Mouse (Mus musculus) hindbrain, embryonic 10.5 days (tissue): ENCODE measurements around the gene Psmb1. TPM values are rescaled to one million over a fixed set of nuclear protein-coding genes. Genes with fewer than 3 reads are reported as not detected.
A peak's percentile ranks its signal among the peaks of the same experiment; 100 is the strongest.
"Not testable (repeated sequence)": the region's sequence is repeated elsewhere in the genome, so short reads cannot be mapped to it uniquely, and the experiment has no call there.

ENCODE experiments used
- DNase-seq: peaks from one replicate; pipeline ENCODE4 v3.0.0-alpha.2; 2017; ENCODE audit warnings: low spot score
- H3K27ac ChIP-seq: fragments of 300-500 bp; sonication (generic); 2 replicates; pipeline ENCODE4 v1.5.1; 2016; ENCODE audit warnings: mild to moderate bottlenecking, moderate library complexity
- H3K27me3 ChIP-seq: fragments of 300-500 bp; sonication (generic); 2 replicates; pipeline ENCODE4 v1.6.1; 2016; ENCODE audit warnings: mild to moderate bottlenecking; ENCODE audit not compliant: poor library complexity, insufficient read depth, severe bottlenecking
- H3K36me3 ChIP-seq: fragments of 300-500 bp; sonication (generic); 2 replicates; pipeline ENCODE4 v1.6.1; 2016; ENCODE audit warnings: mild to moderate bottlenecking, moderate library complexity
- H3K4me1 ChIP-seq: fragments of 300-500 bp; sonication (generic); replicated peaks from 2 replicates; pipeline ENCODE4 v1.6.1; 2016; ENCODE audit warnings: mild to moderate bottlenecking
- H3K4me3 ChIP-seq: fragments of 300-500 bp; sonication (generic); 2 replicates; pipeline ENCODE4 v1.5.1; 2016; ENCODE audit warnings: mild to moderate bottlenecking, moderate library complexity
- H3K9me3 ChIP-seq: fragments of 300-500 bp; sonication (generic); 2 replicates; pipeline ENCODE4 v1.6.1; 2016; ENCODE audit warnings: mild to moderate bottlenecking, moderate library complexity
- WGBS: fragments of 180-500 bp; shearing (Covaris S2); methylation state at CpG from one replicate; pipeline ENCODE4 v1.1.7; 2016; 5-methylcytosine and 5-hydroxymethylcytosine counted together
- polyA plus RNA-seq: library from polyadenylated mRNA; unstranded; fragments of >200 nt; fragmentation: Nextera tagmentation; extraction: Ambion mirVana; gene quantifications from 2 replicates; pipeline ENCODE4 v1.2.1, GENCODE M21; 2016

Gene Psmb1
- 291 TPM in 2 replicates for polyA plus RNA-seq

DNA sequence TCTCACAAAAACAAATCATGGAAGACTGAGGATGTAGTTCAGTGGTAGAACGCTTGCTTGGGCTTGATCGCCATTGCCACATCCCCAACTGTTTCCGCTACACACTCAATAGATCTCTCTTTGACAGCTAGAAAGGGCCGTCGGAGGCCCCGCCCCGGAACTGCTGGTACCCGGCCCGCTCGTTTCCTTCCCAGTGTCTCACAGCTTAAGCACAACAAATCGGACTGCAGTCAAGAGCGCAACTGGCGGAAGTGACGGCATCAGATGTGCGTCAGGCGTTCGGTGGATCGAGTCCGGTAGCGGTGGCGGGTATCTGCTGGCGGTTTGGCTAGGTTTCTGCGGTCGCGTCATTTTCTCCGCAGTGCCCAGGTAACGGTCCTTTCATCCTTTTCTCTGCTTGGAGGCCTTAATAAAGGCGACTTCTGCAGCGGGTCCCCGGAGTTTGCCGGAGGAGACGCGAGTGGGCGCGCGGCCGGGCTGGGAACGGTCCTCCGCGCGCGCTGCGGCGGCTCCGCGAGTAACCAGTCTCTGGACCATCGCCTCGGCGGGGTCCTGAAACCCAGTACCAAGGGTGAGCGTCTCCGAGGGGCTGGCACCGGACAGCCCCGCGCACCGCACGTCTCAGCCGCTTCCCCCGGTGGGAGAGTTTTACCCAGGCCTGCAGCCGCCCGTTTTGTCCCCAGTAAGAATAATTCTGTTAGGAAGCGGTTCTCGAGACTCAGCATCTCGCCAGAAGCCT is at the start of gene Psmb1, which contains the start of gene Tbp:
Gene Psmb1, minus strand, starts transcription at position 96 of the 739 bp plus-strand sequence.
Gene Tbp, plus strand, starts transcription at position 233 of the 739 bp plus-strand sequence.
- Histone ChIP-seq H3K36me3 (peaks cover 39% of the 10 kb centered on the region), H3K9me3 (no peaks in the 10 kb centered on the region), H3K4me3 (peak within 1 kb of the TSS; percentile 99), H3K27me3 (no peaks in the 10 kb centered on the region), H3K4me1 (peaks cover 38% of the 10 kb centered on the region), H3K27ac (peak within 1 kb of the TSS; percentile 95)
- DNase-seq = peak; percentile 98
- WGBS = under 1% methylated on average over 63 of the region's 63 CpGs

GRCm38 (mm10) chr17:15546440-15546839 is 46.9 kb upstream of the Psmb1 start:
- Histone ChIP-seq H3K4me1 (no peaks in the 10 kb centered on the region), H3K36me3 (0 out of 2 replicates have a peak, but pooled peaks cover 4% of the 10 kb centered on the region), H3K4me3 (no peak overlapping the region), H3K27ac (no peak overlapping the region), H3K9me3 (peaks cover 12% of the 10 kb centered on the region; the same call in 1 of the 2 replicates), H3K27me3 (0 out of 2 replicates have a peak, but pooled peaks cover 5% of the 10 kb centered on the region)
- no peak for DNase-seq
- 83% methylated on average over 4 of the region's 4 CpGs for WGBS

- H3K27ac ChIP-seq, H3K4me1 ChIP-seq, H3K36me3 ChIP-seq, H3K4me3 ChIP-seq, DNase-seq, H3K27me3 ChIP-seq: not testable (repeated sequence)
- peaks cover 12% of the 10 kb centered on the region; the same call in 1 of the 2 replicates for H3K9me3 ChIP-seq
- 62% methylated on average over 4 of the region's 4 CpGs for WGBS
Observed at GRCm38 (mm10) chr17:15543868-15544267, 44.3 kb upstream of the Psmb1 start.

GRCm38 (mm10) chr17:15540309-15540708 is 40.8 kb upstream of the Psmb1 start:
- Histone ChIP-seq H3K36me3 (0 out of 2 replicates have a peak, but pooled peaks cover 4% of the 10 kb centered on the region), H3K4me1 (0 out of 2 replicates have a peak, but pooled peaks cover 3% of the 10 kb centered on the region), H3K9me3 (peaks cover 12% of the 10 kb centered on the region; the same call in 1 of the 2 replicates), H3K27ac (no peak overlapping the region), H3K27me3 (peaks cover 27% of the 10 kb centered on the region), H3K4me3 (no peak overlapping the region)
- DNase-seq = no peak
- WGBS = 70% methylated on average over 4 of the region's 4 CpGs

- DNase-seq = peak; percentile 65
- Histone ChIP-seq H3K27ac (peak overlapping the region; percentile 75), H3K4me3 (peak overlapping the region; percentile 62), H3K36me3 (no peaks in the 10 kb centered on the region), H3K9me3 (no peaks in the 10 kb centered on the region), H3K27me3 (peaks cover 35% of the 10 kb centered on the region), H3K4me1 (0 out of 2 replicates have a peak, but pooled peaks cover 3% of the 10 kb centered on the region)
- WGBS = under 1% methylated on average over 33 of the region's 33 CpGs
Observed at GRCm38 (mm10) chr17:15536457-15536904, 36.9 kb upstream of the Psmb1 start.

DNA sequence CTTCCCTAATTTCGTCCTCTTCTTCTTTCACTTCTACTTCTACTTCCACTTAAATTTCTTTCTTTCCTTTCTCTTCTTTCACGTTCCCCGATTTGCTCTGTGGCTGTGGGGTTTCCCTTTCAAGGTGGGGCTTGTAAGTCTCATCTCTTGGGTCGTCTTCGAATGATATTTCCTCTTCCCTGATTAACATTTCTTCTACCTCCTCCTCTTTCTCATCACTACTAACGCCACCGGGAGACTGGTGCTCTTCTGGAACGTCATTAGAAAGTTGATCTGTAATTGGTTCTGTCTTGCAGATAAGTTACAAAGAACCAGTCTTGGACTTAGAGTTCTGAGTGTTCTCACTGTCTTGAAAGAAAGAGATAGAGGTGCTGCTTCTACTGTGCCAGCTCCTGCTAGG is 36.4 kb upstream of the Psmb1 start:
- H3K27me3 ChIP-seq = peaks cover 35% of the 10 kb centered on the region
- no peak overlapping the region for H3K27ac ChIP-seq
- peak overlapping the region; percentile 62 for H3K4me3 ChIP-seq
- H3K36me3 ChIP-seq = no peaks in the 10 kb centered on the region
- no peaks in the 10 kb centered on the region for H3K9me3 ChIP-seq
- no peak for DNase-seq
- H3K4me1 ChIP-seq = 0 out of 2 replicates have a peak, but pooled peaks cover 3% of the 10 kb centered on the region
- 18% methylated on average over 8 of the region's 8 CpGs for WGBS

DNA sequence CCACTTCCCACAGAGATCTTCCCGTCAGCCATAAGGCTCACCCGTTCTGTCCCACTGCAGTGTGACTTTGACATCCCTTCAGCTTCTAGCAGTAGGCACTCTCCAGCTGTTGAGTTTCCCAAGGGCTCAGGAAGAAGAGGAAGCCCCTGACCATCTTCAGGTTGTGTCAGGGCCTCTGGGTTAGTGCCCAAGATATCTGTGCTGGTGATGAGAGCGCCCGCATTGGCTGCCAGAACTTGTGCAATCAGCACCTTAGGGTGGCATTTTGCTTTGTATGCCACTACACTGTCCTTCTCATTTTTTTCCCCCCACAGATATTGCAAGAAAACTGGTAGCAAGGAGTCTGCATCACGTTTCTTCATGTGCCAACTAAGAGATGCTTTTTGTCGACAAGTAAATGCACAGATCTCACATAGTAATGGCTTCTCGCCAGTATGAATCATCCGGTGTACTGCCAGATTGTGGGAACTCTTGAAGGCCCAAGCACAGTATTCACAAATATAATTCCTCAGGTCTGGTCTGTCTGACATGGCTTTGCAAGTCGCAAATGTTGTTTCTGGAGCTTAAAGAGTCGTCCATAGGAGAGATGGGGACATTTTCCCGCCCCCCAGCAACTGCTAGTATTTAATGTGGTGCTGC is 35.7 kb upstream of the Psmb1 start:
- Histone ChIP-seq H3K4me3 (no peak overlapping the region), H3K36me3 (no peaks in the 10 kb centered on the region), H3K27ac (no peak overlapping the region), H3K9me3 (no peaks in the 10 kb centered on the region), H3K27me3 (peaks cover 35% of the 10 kb centered on the region), H3K4me1 (0 out of 2 replicates have a peak, but pooled peaks cover 3% of the 10 kb centered on the region)
- no peak for DNase-seq
- 67% methylated on average over 11 of the region's 11 CpGs for WGBS

GRCm38 (mm10) chr17:15530141-15530540 is 30.6 kb upstream of the Psmb1 start:
- no peaks in the 10 kb centered on the region for H3K9me3 ChIP-seq
- peak; percentile 25 for DNase-seq
- H3K4me3 ChIP-seq = no peak overlapping the region
- H3K36me3 ChIP-seq = peaks cover 7% of the 10 kb centered on the region
- 4% methylated on average over 5 of the region's 5 CpGs for WGBS
- H3K4me1 ChIP-seq = peaks cover 20% of the 10 kb centered on the region
- no peak overlapping the region for H3K27ac ChIP-seq
- peaks cover 7% of the 10 kb centered on the region for H3K27me3 ChIP-seq

GRCm38 (mm10) chr17:15528887-15529286 is 29.3 kb upstream of the Psmb1 start:
- Histone ChIP-seq H3K9me3 (no peaks in the 10 kb centered on the region), H3K36me3 (peaks cover 19% of the 10 kb centered on the region), H3K27ac (no peak overlapping the region), H3K27me3 (no peaks in the 10 kb centered on the region), H3K4me3 (no peak overlapping the region), H3K4me1 (peaks cover 20% of the 10 kb centered on the region)
- 87% methylated on average over 2 of the region's 2 CpGs for WGBS
- no peak for DNase-seq

- no peak for DNase-seq
- Histone ChIP-seq H3K4me1 (peaks cover 20% of the 10 kb centered on the region), H3K9me3 (no peaks in the 10 kb centered on the region), H3K27me3 (no peaks in the 10 kb centered on the region), H3K36me3 (peaks cover 29% of the 10 kb centered on the region), H3K4me3 (peak overlapping the region; percentile 84), H3K27ac (peak overlapping the region; percentile 89)
- WGBS = 64% methylated on average over 3 of the region's 3 CpGs
Observed at GRCm38 (mm10) chr17:15527811-15528136, 28.2 kb upstream of the Psmb1 start.

GRCm38 (mm10) chr17:15526986-15527810 is 27.6 kb upstream of the Psmb1 start, which contains the start of gene Pdcd2:
TSS of gene Pdcd2 (minus strand) at chr17:15527301.
- H3K4me1 ChIP-seq = peaks cover 20% of the 10 kb centered on the region
- no peaks in the 10 kb centered on the region for H3K9me3 ChIP-seq
- peak within 1 kb of the TSS; percentile 89 for H3K27ac ChIP-seq
- H3K27me3 ChIP-seq = no peaks in the 10 kb centered on the region
- WGBS = 2% methylated on average over 55 of the region's 55 CpGs
- peak within 1 kb of the TSS; percentile 84 for H3K4me3 ChIP-seq
- DNase-seq = peak; percentile 98
- peaks cover 35% of the 10 kb centered on the region for H3K36me3 ChIP-seq

DNA sequence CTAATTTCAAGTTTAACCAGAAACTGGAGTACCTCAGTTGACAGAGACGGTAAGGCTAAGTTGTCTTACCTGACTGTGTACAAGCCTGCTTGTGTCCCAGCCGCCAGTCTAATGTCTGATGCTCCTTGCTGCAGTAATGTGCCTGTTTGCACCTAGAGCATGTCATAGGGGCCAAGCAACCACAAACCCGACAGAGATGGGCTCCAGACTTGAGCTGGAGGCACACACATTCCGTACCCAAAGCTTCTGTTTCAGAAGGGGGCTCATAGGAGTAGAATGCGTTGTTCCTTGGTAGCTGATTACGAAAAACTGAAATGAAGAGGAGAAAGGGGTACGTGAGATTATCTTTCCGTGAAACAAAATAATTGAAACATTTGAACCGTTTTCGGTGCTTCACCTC is 26.8 kb upstream of the Psmb1 start:
- Histone ChIP-seq H3K27ac (peak overlapping the region; percentile 89), H3K27me3 (no peaks in the 10 kb centered on the region), H3K9me3 (no peaks in the 10 kb centered on the region), H3K4me1 (peaks cover 20% of the 10 kb centered on the region), H3K4me3 (peak overlapping the region; percentile 84), H3K36me3 (peaks cover 44% of the 10 kb centered on the region)
- WGBS = 18% methylated on average over 10 of the region's 10 CpGs
- no peak for DNase-seq
